Mouse (Mus musculus) heart, embryonic 12.5 days (tissue): Measurements from ENCODE around the gene Slc7a1. TPM values are rescaled to one million over a fixed set of nuclear protein-coding genes. Genes with fewer than 3 reads are reported as not detected.
"Not testable (repeated sequence)": the region's sequence is repeated elsewhere in the genome, so short reads cannot be mapped to it uniquely, and the experiment has no call there.

Experiments used
- ATAC-seq: fragments of 200-750 bp; cut with Nextera tagmentation; 2 replicates; pipeline ENCODE4 v1.8.0; 2017; ENCODE audit warnings: moderate TSS enrichment, moderate library complexity; ENCODE audit not compliant: insufficient number of reproducible peaks, low FRiP score
- H3K27ac ChIP-seq: fragments of 300-500 bp; sonication (generic); 2 replicates; pipeline ENCODE4 v1.5.1; 2016; ENCODE audit warnings: mild to moderate bottlenecking, moderate library complexity; ENCODE audit not compliant: poor library complexity, severe bottlenecking
- H3K27me3 ChIP-seq: fragments of 300-500 bp; sonication (generic); replicated peaks from 2 replicates; pipeline ENCODE4 v1.6.1; 2016; ENCODE audit warnings: mild to moderate bottlenecking, moderate library complexity
- H3K36me3 ChIP-seq: fragments of 300-500 bp; sonication (generic); 2 replicates; pipeline ENCODE4 v1.6.1; 2016; ENCODE audit warnings: mild to moderate bottlenecking, moderate library complexity
- H3K4me1 ChIP-seq: fragments of 300-500 bp; sonication (generic); replicated peaks from 2 replicates; pipeline ENCODE4 v1.6.1; 2016; ENCODE audit warnings: mild to moderate bottlenecking
- H3K4me2 ChIP-seq: fragments of 300-500 bp; sonication (generic); 2 replicates; pipeline ENCODE4 v1.6.1; 2016; ENCODE audit warnings: mild to moderate bottlenecking, moderate library complexity
- H3K4me3 ChIP-seq: fragments of 300-500 bp; sonication (generic); 2 replicates; pipeline ENCODE4 v1.5.1; 2016; ENCODE audit warnings: mild to moderate bottlenecking
- H3K9ac ChIP-seq: fragments of 300-500 bp; sonication (generic); 2 replicates; pipeline ENCODE4 v1.6.1; 2016; ENCODE audit warnings: mild to moderate bottlenecking, moderate library complexity
- H3K9me3 ChIP-seq: fragments of 300-500 bp; sonication (generic); replicated peaks from 2 replicates; pipeline ENCODE4 v1.6.1; 2016; ENCODE audit warnings: mild to moderate bottlenecking, moderate library complexity
- WGBS: fragments of 180-500 bp; shearing (Covaris S2); methylation state at CpG from one replicate; pipeline ENCODE4 v1.1.7; 2016; 5-methylcytosine and 5-hydroxymethylcytosine counted together
- polyA plus RNA-seq: library from polyadenylated mRNA; unstranded; fragments of >200 nt; fragmentation: Nextera tagmentation; extraction: Ambion mirVana; gene quantifications from 2 replicates; pipeline ENCODE4 v1.2.1, GENCODE M21; 2016

The Slc7a1 gene
- polyA plus RNA-seq, 1 experiment from 2014 or later: 24.0 TPM

DNA sequence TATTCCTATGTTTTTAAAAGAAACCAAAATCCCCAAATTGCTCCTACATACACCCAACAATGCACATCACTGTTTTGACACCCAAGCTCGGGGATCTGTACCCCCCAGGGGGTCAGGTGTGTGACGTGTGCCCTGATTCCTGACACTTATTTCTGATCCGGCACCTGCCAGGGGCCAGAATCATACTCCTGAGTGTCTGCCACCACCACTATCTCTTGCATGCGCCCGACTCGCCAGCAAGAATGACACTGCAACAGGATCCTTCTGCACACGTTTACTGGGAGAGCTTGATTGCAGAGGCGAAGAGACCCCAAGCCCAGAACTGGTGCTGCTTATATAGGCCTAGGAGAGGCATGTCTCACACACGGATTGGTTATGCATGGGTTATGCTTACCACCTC, 73.4 kb downstream of the Slc7a1 start:
- H3K9me3 ChIP-seq, H3K27ac ChIP-seq, ATAC-seq, H3K4me3 ChIP-seq, H3K9ac ChIP-seq, H3K4me1 ChIP-seq, H3K27me3 ChIP-seq, H3K4me2 ChIP-seq: not testable (repeated sequence)
- 89% methylated on average over 9 of the region's 9 CpGs for WGBS
- H3K36me3 ChIP-seq: peaks cover 33% of the 10 kb centered on the region

DNA sequence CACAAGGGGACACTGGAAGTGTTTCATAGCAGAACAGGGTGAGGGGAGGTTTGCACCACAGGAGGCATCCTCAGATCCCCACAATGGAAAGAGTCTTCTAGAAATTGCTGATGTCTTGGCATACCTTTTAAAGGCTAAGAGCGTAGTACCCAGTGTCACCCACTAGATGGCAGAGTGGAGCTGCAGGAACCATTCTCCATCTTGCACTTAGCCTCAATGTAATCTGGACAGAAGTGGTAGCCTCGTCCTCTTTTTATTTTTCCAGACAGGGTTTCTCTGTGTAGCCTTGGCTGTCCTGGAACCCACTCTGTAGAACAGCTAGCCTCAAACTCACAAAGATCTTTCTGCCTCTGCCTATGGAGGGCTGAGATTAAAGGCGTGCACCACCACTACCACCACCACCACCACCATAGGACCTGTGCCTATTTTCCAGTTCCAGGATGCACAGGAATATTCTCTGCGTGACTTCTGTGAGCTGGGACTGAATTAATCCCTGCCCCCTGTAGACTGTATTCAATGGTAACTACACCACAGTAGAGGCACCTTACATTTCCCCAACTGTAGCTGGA, 74.3 kb downstream of the Slc7a1 start:
- Histone ChIP-seq H3K4me1 (no peaks in the 10 kb centered on the region), H3K4me3 (no peak overlapping the region), H3K27ac (no peak overlapping the region), H3K36me3 (peaks cover 25% of the 10 kb centered on the region), H3K27me3 (no peaks in the 10 kb centered on the region), H3K9ac (no peak overlapping the region), H3K9me3 (0 out of 2 replicates have a peak, but pooled peaks cover 3% of the 10 kb centered on the region), H3K4me2 (no peak overlapping the region)
- WGBS: 45% methylated on average over 4 of the region's 4 CpGs
- peak; percentile 25; the same call in 1 of the 2 replicates for ATAC-seq

DNA sequence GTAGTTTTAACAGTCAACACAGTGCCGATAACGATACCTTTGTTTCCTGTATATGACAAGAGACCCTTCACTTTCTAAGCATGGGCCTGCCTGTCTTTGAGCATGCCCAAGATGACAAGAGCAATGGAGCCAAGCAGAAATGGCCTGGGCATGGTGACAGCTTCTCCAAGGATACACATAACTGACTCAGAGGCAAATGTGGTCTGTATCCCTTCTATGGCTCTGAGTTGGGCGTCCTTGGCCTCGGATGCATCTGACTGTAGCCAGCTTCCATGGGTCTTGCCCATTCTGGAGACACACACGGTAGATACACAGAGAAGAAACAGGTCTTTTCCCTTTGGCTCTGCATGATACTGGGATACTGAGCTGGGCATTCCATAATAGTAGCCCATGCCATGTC, 84.8 kb downstream of the Slc7a1 start:
- H3K4me1 ChIP-seq: no peaks in the 10 kb centered on the region
- ATAC-seq: no peak
- H3K4me3 ChIP-seq: no peak overlapping the region
- no peak overlapping the region for H3K9ac ChIP-seq
- H3K27ac ChIP-seq: no peak overlapping the region
- H3K9me3 ChIP-seq: no peaks in the 10 kb centered on the region
- H3K27me3 ChIP-seq: no peaks in the 10 kb centered on the region
- H3K4me2 ChIP-seq: no peak overlapping the region
- peaks cover 45% of the 10 kb centered on the region for H3K36me3 ChIP-seq
- 94% methylated on average over 5 of the region's 5 CpGs for WGBS

DNA sequence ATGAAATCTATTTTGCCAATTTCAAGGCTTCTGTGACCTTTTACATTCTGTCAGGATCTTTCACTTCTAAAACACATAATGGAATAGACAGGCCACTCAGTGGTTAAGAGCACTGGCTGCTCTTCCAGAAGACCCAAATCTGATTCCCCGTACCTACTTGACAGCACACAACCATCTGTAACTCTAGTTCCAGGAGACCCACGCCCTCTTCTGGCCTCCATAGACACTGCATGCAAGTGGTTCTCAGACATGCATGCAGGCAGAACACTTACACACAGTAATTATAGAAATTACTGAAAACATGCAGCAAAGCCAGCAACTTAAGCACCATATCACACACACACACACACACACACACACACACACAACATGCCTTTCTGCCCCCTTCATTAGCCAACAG, 87.3 kb downstream of the Slc7a1 start:
- Histone ChIP-seq H3K27ac (no peak overlapping the region), H3K27me3 (no peaks in the 10 kb centered on the region), H3K36me3 (peaks cover 61% of the 10 kb centered on the region), H3K4me2 (no peak overlapping the region), H3K4me3 (no peak overlapping the region), H3K4me1 (no peaks in the 10 kb centered on the region), H3K9ac (no peak overlapping the region), H3K9me3 (0 out of 2 replicates have a peak, but pooled peaks cover 2% of the 10 kb centered on the region)
- no peak for ATAC-seq
- WGBS: 61% methylated on average over 2 of the region's 2 CpGs

DNA sequence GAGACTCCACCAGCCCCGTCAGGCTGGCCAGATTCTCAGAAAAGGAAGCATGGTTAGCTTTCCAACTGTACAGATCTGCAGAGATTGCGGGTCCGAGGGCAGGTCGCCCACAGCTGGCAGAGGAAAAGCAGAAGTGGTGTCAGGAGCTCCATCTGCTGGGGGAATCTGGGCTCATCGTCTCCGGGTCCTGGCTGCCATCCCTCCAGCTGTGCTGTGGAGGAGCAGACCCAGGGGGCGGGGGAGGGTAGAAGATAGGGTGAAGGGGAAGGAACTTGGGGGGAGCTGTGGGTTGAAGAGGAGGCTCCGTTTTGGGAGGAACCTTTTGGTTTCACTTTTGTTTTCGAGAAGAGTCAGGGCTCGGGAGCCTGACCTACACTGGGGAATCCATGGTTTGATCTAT, 88.9 kb downstream of the Slc7a1 start:
- Histone ChIP-seq H3K4me1 (no peaks in the 10 kb centered on the region), H3K27ac (no peak overlapping the region), H3K9me3 (0 out of 2 replicates have a peak, but pooled peaks cover 2% of the 10 kb centered on the region), H3K4me2 (no peak overlapping the region), H3K36me3 (peaks cover 76% of the 10 kb centered on the region), H3K4me3 (no peak overlapping the region), H3K9ac (no peak overlapping the region), H3K27me3 (no peaks in the 10 kb centered on the region)
- ATAC-seq: no peak
- 61% methylated on average over 10 of the region's 10 CpGs for WGBS

DNA sequence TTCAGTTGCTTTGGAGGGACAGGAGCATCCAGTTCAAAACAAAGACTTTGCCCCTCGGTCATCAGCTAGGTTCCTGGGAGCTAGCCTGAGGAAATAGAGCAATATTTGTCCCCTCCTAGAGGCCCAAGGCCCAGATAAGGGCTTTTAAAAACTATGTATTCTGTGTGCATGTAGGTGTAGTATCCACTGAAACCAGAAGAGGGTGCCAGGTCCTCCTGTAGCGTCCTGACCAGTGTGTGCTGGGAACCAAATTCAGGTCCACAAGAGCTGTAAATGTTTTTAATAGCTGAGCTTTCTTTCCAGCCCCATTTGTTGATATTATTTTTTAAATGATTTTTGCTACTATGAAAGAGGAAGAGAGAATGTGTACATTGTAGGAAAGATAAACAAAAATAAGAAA, 95.6 kb downstream of the Slc7a1 start:
- no peak overlapping the region for H3K9ac ChIP-seq
- H3K27ac ChIP-seq: no peak overlapping the region
- H3K4me3 ChIP-seq: no peak overlapping the region
- H3K36me3 ChIP-seq: peaks cover 87% of the 10 kb centered on the region
- no peaks in the 10 kb centered on the region for H3K27me3 ChIP-seq
- no peak overlapping the region for H3K4me2 ChIP-seq
- no peak for ATAC-seq
- H3K4me1 ChIP-seq: no peaks in the 10 kb centered on the region
- H3K9me3 ChIP-seq: peaks cover 9% of the 10 kb centered on the region; the same call in 1 of the 2 replicates
- WGBS: 90% methylated on average over 2 of the region's 2 CpGs

DNA sequence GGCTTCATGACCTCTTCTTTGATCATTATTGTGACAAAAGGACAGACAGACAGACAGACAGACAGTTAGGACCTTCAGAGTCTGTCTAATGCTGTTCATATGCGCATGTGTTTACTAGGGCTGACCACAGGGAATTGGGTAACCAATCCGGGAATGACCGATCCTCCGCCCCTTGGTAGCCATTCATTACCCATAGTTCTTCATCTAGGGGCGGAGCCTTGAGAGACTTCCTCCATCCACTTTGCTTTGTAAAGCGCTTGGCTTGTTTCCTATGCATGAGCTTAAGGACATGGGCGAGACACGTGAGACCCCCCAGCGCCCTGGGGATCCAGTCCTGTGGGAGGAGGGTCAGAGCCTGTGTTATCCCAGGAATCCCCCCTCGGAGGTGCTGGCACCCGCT, 96.7 kb downstream of the Slc7a1 start:
- Histone ChIP-seq H3K36me3 (peaks cover 88% of the 10 kb centered on the region), H3K27ac (no peak overlapping the region), H3K27me3 (no peaks in the 10 kb centered on the region), H3K4me3 (no peak overlapping the region), H3K4me2 (0 out of 2 replicates have a peak overlapping the region, but pooled peaks have one; percentile 1), H3K9ac (no peak overlapping the region), H3K9me3 (peaks cover 7% of the 10 kb centered on the region; the same call in 1 of the 2 replicates), H3K4me1 (no peaks in the 10 kb centered on the region)
- 80% methylated on average over 11 of the region's 11 CpGs for WGBS
- no peak for ATAC-seq

DNA sequence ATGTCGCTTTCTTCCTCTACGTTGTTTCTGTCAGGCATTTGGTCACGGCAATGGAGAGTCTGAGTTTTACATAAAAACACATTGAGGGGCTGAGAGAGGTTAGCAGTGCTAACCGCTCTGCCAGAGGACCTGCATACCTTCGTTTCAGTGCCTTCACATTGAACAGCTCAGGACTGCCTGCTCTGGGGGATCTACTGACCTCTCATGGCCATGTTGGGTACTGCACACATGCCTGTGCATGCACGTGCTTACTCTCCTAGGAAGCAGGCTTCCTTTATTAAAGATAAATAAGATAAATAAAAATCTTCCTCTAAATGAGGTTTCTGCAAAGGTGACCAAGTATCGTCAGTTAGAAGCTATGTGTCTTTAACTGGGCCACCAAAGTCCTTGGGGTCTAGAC, 106.4 kb downstream of the Slc7a1 start:
- Histone ChIP-seq H3K4me3 (no peak overlapping the region), H3K4me2 (no peak overlapping the region), H3K27ac (no peak overlapping the region), H3K9ac (no peak overlapping the region), H3K4me1 (0 out of 2 replicates have a peak, but pooled peaks cover 5% of the 10 kb centered on the region), H3K27me3 (no peaks in the 10 kb centered on the region), H3K9me3 (peaks cover 15% of the 10 kb centered on the region), H3K36me3 (peaks cover 92% of the 10 kb centered on the region)
- ATAC-seq: no peak
- 79% methylated on average over 7 of the region's 7 CpGs for WGBS

DNA sequence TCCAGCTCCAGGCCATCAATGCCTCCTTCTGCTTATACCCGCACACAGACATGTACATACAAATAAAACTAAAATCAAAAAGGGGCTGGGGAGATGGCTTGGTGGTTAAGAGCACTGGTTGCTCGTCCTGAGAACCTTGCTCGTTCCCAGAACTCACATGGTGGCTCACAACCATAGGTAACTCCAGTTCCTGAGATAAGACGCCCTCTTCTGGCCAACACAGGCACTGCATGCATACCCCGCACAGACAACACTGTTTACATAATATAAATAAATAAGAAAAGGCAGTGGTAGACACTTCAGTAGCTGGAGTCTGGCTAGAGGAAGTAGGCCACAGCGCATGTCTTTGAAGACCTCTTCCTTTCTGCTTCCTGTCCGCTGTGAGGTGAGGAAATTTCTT, 106.8 kb downstream of the Slc7a1 start:
- 75% methylated on average over 7 of the region's 7 CpGs for WGBS
- H3K4me3 ChIP-seq: no peak overlapping the region
- no peak for ATAC-seq
- peaks cover 87% of the 10 kb centered on the region for H3K36me3 ChIP-seq
- no peak overlapping the region for H3K4me2 ChIP-seq
- 0 out of 2 replicates have a peak, but pooled peaks cover 5% of the 10 kb centered on the region for H3K4me1 ChIP-seq
- H3K27ac ChIP-seq: no peak overlapping the region
- peaks cover 15% of the 10 kb centered on the region for H3K9me3 ChIP-seq
- H3K27me3 ChIP-seq: no peaks in the 10 kb centered on the region
- H3K9ac ChIP-seq: no peak overlapping the region

DNA sequence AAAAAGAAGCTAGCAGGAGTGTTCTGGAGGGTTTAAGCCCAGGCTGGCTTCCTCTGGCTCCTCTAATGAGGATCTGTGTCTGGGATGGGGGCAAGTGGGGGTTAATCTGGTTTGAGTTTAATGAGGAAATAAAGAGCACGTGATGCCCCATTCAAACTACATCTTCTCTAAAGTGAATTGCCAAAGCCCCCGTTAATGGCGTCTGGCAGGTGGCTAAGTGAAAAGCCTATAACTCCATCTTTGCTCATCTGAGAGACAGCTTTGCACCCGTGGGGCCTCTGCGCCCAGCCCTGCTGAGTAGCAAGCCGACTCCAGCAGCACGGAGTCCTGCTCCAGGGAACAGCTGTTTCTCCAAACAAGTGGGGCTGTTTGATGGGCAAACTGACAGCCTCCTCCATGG, 109.8 kb downstream of the Slc7a1 start:
- no peak overlapping the region for H3K4me3 ChIP-seq
- peaks cover 81% of the 10 kb centered on the region for H3K36me3 ChIP-seq
- H3K4me1 ChIP-seq: 0 out of 2 replicates have a peak, but pooled peaks cover 5% of the 10 kb centered on the region
- peaks cover 15% of the 10 kb centered on the region for H3K9me3 ChIP-seq
- WGBS: 88% methylated on average over 7 of the region's 7 CpGs
- no peak overlapping the region for H3K27ac ChIP-seq
- no peak for ATAC-seq
- H3K27me3 ChIP-seq: no peaks in the 10 kb centered on the region
- no peak overlapping the region for H3K9ac ChIP-seq
- no peak overlapping the region for H3K4me2 ChIP-seq

DNA sequence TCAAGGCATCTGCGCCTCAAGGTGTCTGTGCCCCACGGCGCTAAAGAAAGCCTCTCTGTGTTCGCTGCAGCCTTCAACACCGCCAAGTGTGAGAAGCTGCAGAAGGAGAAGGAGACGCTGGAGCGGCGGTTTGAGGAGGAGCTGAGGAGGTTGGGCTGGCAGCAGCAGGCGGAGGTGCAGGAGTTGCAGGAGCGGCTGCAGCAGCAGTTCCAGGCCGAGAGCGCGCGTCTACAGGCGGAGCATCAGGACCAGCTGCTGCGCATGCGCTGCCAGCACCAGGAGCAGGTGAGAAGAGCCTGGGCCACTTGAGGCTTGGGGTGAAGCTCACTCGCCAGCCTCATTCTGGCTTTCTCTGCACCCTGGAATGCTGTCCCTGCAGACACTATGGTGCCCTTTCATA, 110.9 kb downstream of the Slc7a1 start:
- Histone ChIP-seq H3K27me3 (no peaks in the 10 kb centered on the region), H3K4me3 (no peak overlapping the region), H3K27ac (no peak overlapping the region), H3K9ac (no peak overlapping the region), H3K4me1 (0 out of 2 replicates have a peak, but pooled peaks cover 5% of the 10 kb centered on the region), H3K4me2 (no peak overlapping the region), H3K36me3 (peaks cover 79% of the 10 kb centered on the region), H3K9me3 (peaks cover 15% of the 10 kb centered on the region)
- no peak for ATAC-seq
- 57% methylated on average over 18 of the region's 18 CpGs for WGBS

DNA sequence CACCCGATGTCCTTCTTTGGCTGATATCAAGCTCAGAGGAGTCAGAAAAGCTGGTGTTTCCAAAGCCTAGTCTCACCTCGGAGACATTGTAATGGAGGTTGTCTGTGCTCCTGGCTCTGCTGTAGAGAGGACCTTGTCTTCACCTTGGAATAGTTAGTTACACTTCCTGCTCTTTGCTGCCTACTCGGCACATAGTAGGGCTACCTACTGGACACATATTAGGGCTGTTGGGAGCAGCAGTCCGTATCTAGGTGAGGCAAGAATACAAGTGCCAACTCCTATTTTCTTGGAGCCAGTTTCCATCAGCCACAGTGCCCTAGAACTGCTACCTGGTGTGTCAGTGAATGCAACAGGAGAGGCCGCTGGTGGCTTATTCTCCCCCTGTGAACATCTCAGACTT, 112.2 kb downstream of the Slc7a1 start:
- 88% methylated on average over 5 of the region's 5 CpGs for WGBS
- Histone ChIP-seq H3K4me3 (no peak overlapping the region), H3K27ac (no peak overlapping the region), H3K4me1 (0 out of 2 replicates have a peak, but pooled peaks cover 5% of the 10 kb centered on the region), H3K27me3 (no peaks in the 10 kb centered on the region), H3K9me3 (peaks cover 11% of the 10 kb centered on the region), H3K4me2 (no peak overlapping the region), H3K9ac (no peak overlapping the region), H3K36me3 (peaks cover 73% of the 10 kb centered on the region)
- no peak for ATAC-seq
